Mouse (Mus musculus): Measurements from ENCODE around the gene Mtmr12. TPM values are rescaled to one million over a fixed set of nuclear protein-coding genes. Genes with fewer than 3 reads are reported as not detected.
A peak's percentile ranks its signal among the peaks of the same experiment; 100 is the strongest.

Gene Mtmr12
- total RNA-seq, 2 experiments from 2014 or later = 15.5 to 16.1 TPM

GRCm38 (mm10) chr15:12317290-12317689 is 112.5 kb downstream of the Mtmr12 start:
- no peak for DNase-seq
- intact Hi-C loops (cut with DNase I) = no loop called here

GRCm38 (mm10) chr15:12318451-12318850 is 113.6 kb downstream of the Mtmr12 start:
- DNase-seq = no peak
- intact Hi-C loops (cut with DNase I) = no loop called here

GRCm38 (mm10) chr15:12319889-12320288 is 115.1 kb downstream of the Mtmr12 start:
- intact Hi-C loops (cut with DNase I) = loop anchor here (5.0 kb wide), 1 partner anchor 47 kb away; no protein-coding TSS in a partner anchor
- no peak for DNase-seq

GRCm38 (mm10) chr15:12320441-12321090 is 115.7 kb downstream of the Mtmr12 start:
- intact Hi-C loops (cut with DNase I) = loop anchor here (5.0 kb wide), 1 partner anchor 47 kb away; no protein-coding TSS in a partner anchor
- no peak for DNase-seq

GRCm38 (mm10) chr15:12321091-12321787 is 116.4 kb downstream of the Mtmr12 start, which contains the start of gene Golph3:
TSS of gene Golph3 (plus strand) at chr15:12321450.
- peak; percentile 96 for DNase-seq
- intact Hi-C loops (cut with DNase I) = loop anchor here (5.0 kb wide), 1 partner anchor 46 kb away; no protein-coding TSS in a partner anchor

GRCm38 (mm10) chr15:12321788-12322621 is 117.2 kb downstream of the Mtmr12 start, which contains the start of gene 1810049J17Rik:
TSS of gene 1810049J17Rik (minus strand) at chr15:12321899.
- intact Hi-C loops (cut with DNase I) = loop anchor here (5.0 kb wide), 1 partner anchor 45 kb away; no protein-coding TSS in a partner anchor
- no peak for DNase-seq

- no peak for DNase-seq
- intact Hi-C loops (cut with DNase I) = loop anchor here (5.0 kb wide), 1 partner anchor 44 kb away; no protein-coding TSS in a partner anchor
These were observed 118.0 kb downstream of the Mtmr12 start for GRCm38 (mm10) chr15:12322676-12323402.

Small RNA genes lying within 50 kb of the gene (microRNA-seq; reads per million reads assigned to microRNA genes)
- not detected for gene Mir1898

Other genes with a start within 250 kb of the Mtmr12 start
- gene Sub1, start 208.0 kb upstream of the Mtmr12 start, total RNA-seq (2021) = 100 to 1,000 TPM; 291 to 292 TPM
- 100 to 1,000 TPM; 227 to 235 TPM for gene Zfr, start 87.2 kb upstream of the Mtmr12 start, total RNA-seq (2021)
- gene Golph3, start 116.4 kb downstream of the Mtmr12 start, total RNA-seq (2021) = 10 to 100 TPM; 62.9 to 67.9 TPM
- not detected for gene 1810049J17Rik, start 116.9 kb downstream of the Mtmr12 start, total RNA-seq (2021)